Mouse (Mus musculus) hindbrain, postnatal 0 days (tissue): ENCODE data around the gene Kcnh1. TPM values are rescaled to one million over a fixed set of nuclear protein-coding genes. Genes with fewer than 3 reads are reported as not detected.
A peak's percentile ranks its signal among the peaks of the same experiment; 100 is the strongest.

Source experiments
- ATAC-seq: fragments of 200-750 bp; cut with Nextera tagmentation; 2 replicates; pipeline ENCODE4 v1.8.0; 2017; ENCODE audit warnings: mild to moderate bottlenecking, moderate TSS enrichment, moderate library complexity
- DNase-seq: peaks from one replicate; pipeline ENCODE4 v3.0.0-alpha.2; 2015; ENCODE audit warnings: low spot score
- H3K27ac ChIP-seq: fragments of 300-500 bp; sonication (generic); 2 replicates; pipeline ENCODE4 v1.5.1; 2014; ENCODE audit warnings: mild to moderate bottlenecking
- H3K27me3 ChIP-seq: fragments of 300-500 bp; sonication (generic); 2 replicates; pipeline ENCODE4 v1.6.1; 2014; ENCODE audit warnings: low read length, mixed read lengths; ENCODE audit not compliant: insufficient read depth
- H3K36me3 ChIP-seq: fragments of 300-500 bp; sonication (generic); 2 replicates; pipeline ENCODE4 v1.6.1; 2014; ENCODE audit warnings: low read length, mixed read lengths; ENCODE audit not compliant: insufficient read depth
- H3K4me1 ChIP-seq: fragments of 300-500 bp; sonication (generic); 2 replicates; pipeline ENCODE4 v1.6.1; 2014; ENCODE audit warnings: antibody characterized with exemption, low read length, mixed read lengths; ENCODE audit not compliant: insufficient read depth
- H3K4me2 ChIP-seq: fragments of 300-500 bp; sonication (generic); 2 replicates; pipeline ENCODE4 v1.6.1; 2014; ENCODE audit warnings: low read depth, mild to moderate bottlenecking, low read length, moderate library complexity, mixed read lengths
- H3K4me3 ChIP-seq: fragments of 300-500 bp; sonication (generic); 2 replicates; pipeline ENCODE4 v1.5.1; 2014; ENCODE audit warnings: low read length
- H3K9ac ChIP-seq: fragments of 300-500 bp; sonication (generic); replicated peaks from 2 replicates; pipeline ENCODE4 v1.6.1; 2014; ENCODE audit warnings: mild to moderate bottlenecking, low read length, moderate library complexity, mixed read lengths
- H3K9me3 ChIP-seq: fragments of 300-500 bp; sonication (generic); 2 replicates; pipeline ENCODE4 v1.6.1; 2016; ENCODE audit warnings: low read length, mixed read lengths
- CTCF ChIP-seq: IDR thresholded peaks from 2 replicates; pipeline ENCODE4 v1.5.1; 2016; ENCODE audit warnings: antibody characterized with exemption, control low read depth, low read depth
- WGBS: fragments of 180-500 bp; shearing (Covaris S2); extraction: QIAGEN DNeasy Blood & Tissue Kit; methylation state at CpG from one replicate; pipeline ENCODE4 v1.1.7; 2014; 5-methylcytosine and 5-hydroxymethylcytosine counted together
- polyA plus RNA-seq: library from polyadenylated mRNA; unstranded; fragments of >200 nt; fragmentation: Nextera tagmentation; extraction: Ambion mirVana; gene quantifications from 2 replicates; pipeline ENCODE4 v1.2.1, GENCODE M21; 2015
- total RNA-seq: library from RNA; depleted of rRNA; stranded (reverse); fragments of >200 nt; gene quantifications from 2 replicates; pipeline ENCODE4 v1.2.3, GENCODE M21; 2014

The Kcnh1 gene
- total and polyA plus RNA-seq, 2 experiments from 2014 or later = 2.9 to 7.0 TPM

DNA sequence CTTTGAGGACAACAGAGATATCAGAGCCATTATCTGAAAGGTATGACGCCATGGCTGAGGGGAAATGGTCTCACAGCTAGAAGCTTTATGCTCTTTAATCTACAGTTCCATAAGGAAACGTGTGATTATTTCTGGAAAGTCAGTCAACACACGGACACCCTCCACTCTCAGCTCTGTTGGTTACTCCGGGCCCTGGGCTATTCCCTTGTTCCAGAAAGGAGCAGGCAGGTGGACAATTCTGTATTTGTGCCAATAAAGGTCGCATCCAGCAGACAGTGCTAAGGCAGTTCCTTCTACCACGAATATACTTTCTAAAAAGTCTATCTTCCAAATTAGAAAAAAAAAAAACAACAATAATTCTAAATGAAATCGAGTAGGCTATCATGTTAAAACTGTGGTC is 200.5 kb downstream of the Kcnh1 start:
- no peaks in the 10 kb centered on the region for H3K27me3 ChIP-seq
- no peaks in the 10 kb centered on the region; the same call in 1 of the 2 replicates for H3K4me1 ChIP-seq
- 72% methylated on average over 7 of the region's 7 CpGs for WGBS
- H3K36me3 ChIP-seq = no peaks in the 10 kb centered on the region
- TF ChIP-seq CTCF = no peak
- DNase-seq (no peak), ATAC-seq (no peak)
- H3K4me3 ChIP-seq = no peak overlapping the region
- no peak overlapping the region for H3K4me2 ChIP-seq
- H3K9me3 ChIP-seq = no peaks in the 10 kb centered on the region
- H3K9ac ChIP-seq = no peak overlapping the region
- no peak overlapping the region for H3K27ac ChIP-seq

DNA sequence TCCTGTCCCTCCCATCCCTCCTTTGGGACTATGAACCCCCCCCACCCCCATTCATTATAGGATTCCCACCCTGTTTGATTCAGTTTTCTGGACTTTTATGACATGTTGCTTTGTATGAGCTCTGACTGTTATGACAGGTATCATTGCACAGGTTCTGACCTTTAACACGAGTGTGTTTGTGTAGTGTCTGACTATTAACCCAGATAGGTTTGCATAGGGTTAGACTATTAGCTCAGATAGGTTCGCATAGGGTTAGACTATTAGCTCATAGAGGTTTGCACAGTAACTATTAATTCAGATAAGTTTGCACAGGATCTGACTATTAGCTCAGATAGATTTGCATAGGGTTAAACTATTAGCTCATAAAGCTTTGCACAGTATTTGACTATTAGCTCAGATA is 201.7 kb downstream of the Kcnh1 start:
- WGBS = 92% methylated on average over 2 of the region's 2 CpGs
- no peaks in the 10 kb centered on the region for H3K36me3 ChIP-seq
- no peaks in the 10 kb centered on the region for H3K27me3 ChIP-seq
- H3K9ac ChIP-seq = no peak overlapping the region
- H3K4me3 ChIP-seq = no peak overlapping the region
- no peak for TF ChIP-seq CTCF
- DNase-seq (no peak), ATAC-seq (no peak)
- no peak overlapping the region for H3K27ac ChIP-seq
- no peaks in the 10 kb centered on the region for H3K9me3 ChIP-seq
- H3K4me1 ChIP-seq = no peaks in the 10 kb centered on the region; the same call in 1 of the 2 replicates
- no peak overlapping the region for H3K4me2 ChIP-seq

DNA sequence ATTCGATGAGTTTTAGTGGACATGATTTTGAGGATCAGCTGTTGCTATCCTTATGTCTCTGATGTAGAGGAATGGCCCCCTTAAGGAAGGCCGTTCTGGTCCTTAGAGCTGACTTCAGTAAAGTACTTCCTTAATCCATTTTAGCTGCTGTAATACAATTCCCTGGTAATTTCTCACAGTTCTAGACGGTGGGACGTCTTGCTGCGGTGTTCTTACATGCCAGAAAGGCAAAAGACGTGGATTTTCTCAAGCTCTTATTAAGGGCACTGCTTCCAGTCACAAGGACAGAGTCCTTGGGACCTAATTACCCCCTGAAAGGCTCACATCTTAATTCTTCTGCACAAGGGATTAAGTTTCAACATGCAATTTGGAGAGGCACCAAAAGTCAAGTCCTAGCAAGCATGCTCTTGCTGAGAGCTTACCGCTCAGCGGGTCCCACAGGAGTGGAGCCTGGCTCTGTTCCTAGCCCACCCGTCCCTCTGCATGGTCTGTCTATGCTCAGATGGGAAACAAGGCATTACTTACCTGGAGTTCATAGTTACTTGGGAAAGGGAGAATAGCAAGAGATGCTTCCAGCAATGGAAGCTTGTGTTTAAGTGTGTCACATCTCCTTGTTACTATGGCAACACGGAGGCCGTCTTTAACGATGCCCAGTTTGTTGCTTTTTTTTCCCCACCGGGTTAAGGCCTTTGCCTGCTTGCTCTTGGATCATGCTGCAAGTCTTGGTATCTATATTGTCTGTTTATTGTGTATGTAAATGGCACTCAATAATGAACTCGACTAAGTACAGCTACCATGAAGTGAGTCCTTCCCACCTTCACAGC is 209.3 kb downstream of the Kcnh1 start:
- no peaks in the 10 kb centered on the region for H3K27me3 ChIP-seq
- DNase-seq = peak; percentile 57
- no peak for TF ChIP-seq CTCF
- H3K9ac ChIP-seq = no peak overlapping the region
- 59% methylated on average over 14 of the region's 14 CpGs for whole genome bisulfite sequencing
- H3K4me3 ChIP-seq = no peak overlapping the region
- H3K4me1 ChIP-seq = no peaks in the 10 kb centered on the region; the same call in 1 of the 2 replicates
- no peak overlapping the region for H3K4me2 ChIP-seq
- 0 out of 2 replicates have a peak overlapping the region, but pooled peaks have one; percentile 8 for H3K27ac ChIP-seq
- H3K9me3 ChIP-seq = no peaks in the 10 kb centered on the region
- H3K36me3 ChIP-seq = no peaks in the 10 kb centered on the region
- ATAC-seq = no peak

DNA sequence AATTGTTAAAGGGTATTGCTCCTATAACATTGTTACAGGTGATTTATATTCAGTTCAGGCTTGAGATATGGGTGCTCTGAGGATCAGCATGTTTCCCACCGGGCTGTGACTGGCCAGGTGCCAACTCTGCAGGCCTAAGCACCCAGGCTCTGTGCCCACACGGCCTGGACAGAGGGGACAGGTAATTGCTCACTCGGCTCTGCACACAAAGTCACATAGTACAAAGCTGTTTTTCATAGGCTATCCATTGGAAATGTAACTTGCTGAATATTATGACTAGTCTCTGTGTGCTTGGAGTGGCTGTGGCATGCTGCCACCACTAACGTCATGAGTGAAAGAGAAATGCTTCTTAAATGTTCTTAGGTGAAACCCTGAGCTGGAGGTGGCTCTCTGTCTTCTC is 210.4 kb downstream of the Kcnh1 start:
- no peak for DNase-seq
- Histone ChIP-seq H3K9ac (no peak overlapping the region), H3K27me3 (no peaks in the 10 kb centered on the region), H3K4me3 (no peak overlapping the region), H3K4me2 (no peak overlapping the region), H3K36me3 (no peaks in the 10 kb centered on the region), H3K27ac (no peak overlapping the region), H3K9me3 (no peaks in the 10 kb centered on the region), H3K4me1 (peaks cover 4% of the 10 kb centered on the region; the same call in 1 of the 2 replicates)
- TF ChIP-seq CTCF = no peak
- ATAC-seq = no peak
- 34% methylated on average over 4 of the region's 4 CpGs for WGBS

DNA sequence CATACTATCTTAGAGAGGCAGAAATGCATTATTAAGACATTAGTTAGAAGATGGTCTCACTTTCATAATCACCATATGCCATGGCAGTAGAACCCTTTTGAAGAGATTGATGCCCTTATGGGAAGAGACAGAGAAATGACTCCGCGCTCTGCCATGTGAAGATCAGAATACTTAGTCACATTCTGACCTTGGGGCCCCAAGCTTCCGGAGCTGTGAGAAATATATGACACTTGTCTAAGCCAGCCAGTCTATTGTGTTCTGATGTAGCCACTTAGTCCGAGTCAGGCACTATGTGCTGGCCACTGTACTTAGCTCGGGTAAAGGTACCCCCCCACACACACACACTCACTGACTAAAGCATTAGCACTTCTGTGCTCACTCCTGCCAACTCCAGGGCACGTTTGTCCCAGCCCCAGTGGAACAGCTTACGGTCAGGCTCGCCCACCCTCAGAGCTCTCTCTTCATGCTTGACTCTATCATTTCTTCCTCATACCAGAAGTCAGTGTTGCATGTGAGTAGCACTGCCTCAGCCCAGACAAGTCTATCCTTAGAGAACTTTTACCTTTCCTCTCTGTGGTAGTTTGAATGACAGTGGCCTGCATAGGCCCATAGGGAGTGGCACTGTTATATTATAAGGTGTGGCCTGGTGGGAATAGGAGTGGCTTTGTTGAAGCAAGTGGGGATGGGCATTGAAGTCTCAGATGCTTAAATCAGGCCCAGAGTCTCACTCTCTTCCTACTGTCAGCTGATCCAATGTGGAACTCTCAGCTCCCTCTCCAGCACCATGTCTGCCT is 212.5 kb downstream of the Kcnh1 start:
- Histone ChIP-seq H3K9ac (no peak overlapping the region), H3K27ac (no peak overlapping the region), H3K4me3 (no peak overlapping the region), H3K9me3 (no peaks in the 10 kb centered on the region), H3K36me3 (no peaks in the 10 kb centered on the region), H3K4me2 (no peak overlapping the region), H3K4me1 (peaks cover 4% of the 10 kb centered on the region; the same call in 1 of the 2 replicates), H3K27me3 (no peaks in the 10 kb centered on the region)
- no peak for DNase-seq
- TF ChIP-seq CTCF = no peak
- no peak for ATAC-seq
- 88% methylated on average over 8 of the region's 8 CpGs for WGBS

DNA sequence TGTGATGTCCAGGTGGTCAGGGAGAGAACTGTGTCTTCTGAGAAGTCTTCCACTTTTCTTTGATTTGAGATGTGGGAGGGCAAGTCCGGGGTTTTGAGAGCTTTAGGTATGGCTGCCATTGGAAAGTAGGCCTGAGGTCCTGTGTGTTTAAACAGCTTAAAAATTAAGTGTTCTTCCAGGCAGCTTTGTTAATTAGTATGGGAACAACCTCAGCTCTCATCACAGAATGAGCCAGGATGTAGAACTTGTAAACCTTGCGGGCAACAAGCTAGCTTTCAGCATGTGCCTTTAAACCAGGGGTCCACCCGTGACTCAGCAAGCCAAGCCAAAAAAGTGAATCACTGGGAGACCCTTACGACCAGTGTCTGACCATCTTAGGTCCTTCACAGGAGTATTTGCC is 214.6 kb downstream of the Kcnh1 start:
- 85% methylated on average over 4 of the region's 4 CpGs for WGBS
- no peaks in the 10 kb centered on the region for H3K36me3 ChIP-seq
- no peak for ATAC-seq
- no peaks in the 10 kb centered on the region for H3K27me3 ChIP-seq
- H3K4me3 ChIP-seq = no peak overlapping the region
- no peak for DNase-seq
- peaks cover 4% of the 10 kb centered on the region; the same call in 1 of the 2 replicates for H3K4me1 ChIP-seq
- no peak overlapping the region for H3K4me2 ChIP-seq
- H3K9ac ChIP-seq = no peak overlapping the region
- H3K27ac ChIP-seq = no peak overlapping the region
- TF ChIP-seq CTCF = no peak
- H3K9me3 ChIP-seq = no peaks in the 10 kb centered on the region
